Mouse (Mus musculus) mature B cell (primary cell): ENCODE data around the gene Tmem107.

Experiments
- in situ Hi-C: fragments of 300-500 bp; cut with MboI; formaldehyde crosslinking; loops from 2 replicates; pipeline ENCODE4 v1.14.3; 2019

Tmem107 gene

GRCm38 (mm10) chr11:69094697-69095429, 24.3 kb downstream of the Tmem107 start, which contains the start of gene Per1:
TSS of gene Per1 (plus strand) at chr11:69095217.
- in situ Hi-C loops, result no loop called here

GRCm38 (mm10) chr11:69095511-69096231, 25.1 kb downstream of the Tmem107 start:
- in situ Hi-C loops, result no loop called here

GRCm38 (mm10) chr11:69096360-69096986, 25.9 kb downstream of the Tmem107 start:
- in situ Hi-C loops, result no loop called here

- in situ Hi-C loops, result no loop called here
Observed at GRCm38 (mm10) chr11:69096987-69097900, 26.6 kb downstream of the Tmem107 start.

GRCm38 (mm10) chr11:69098039-69098761, 27.6 kb downstream of the Tmem107 start:
- in situ Hi-C loops, result no loop called here

DNA sequence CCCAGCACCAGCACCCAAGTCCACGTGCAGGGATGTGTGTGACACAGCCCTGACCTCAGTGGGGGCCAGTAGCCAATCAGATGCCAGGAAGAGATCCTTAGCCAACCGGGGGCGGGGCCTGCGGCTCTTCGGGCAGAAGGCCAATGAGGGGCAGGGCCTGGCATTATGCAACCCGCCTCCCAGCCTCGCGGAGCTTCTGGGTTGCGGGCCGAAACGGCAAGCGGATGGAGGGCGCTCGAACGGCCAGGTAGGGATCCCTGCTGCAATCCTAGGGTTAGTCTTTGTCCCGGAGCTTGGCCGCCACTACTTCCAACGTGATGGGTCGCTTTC, 28.1 kb downstream of the Tmem107 start:
- in situ Hi-C loops, result no loop called here

- in situ Hi-C loops, result no loop called here
Observed at GRCm38 (mm10) chr11:69099177-69099914, 28.7 kb downstream of the Tmem107 start.

DNA sequence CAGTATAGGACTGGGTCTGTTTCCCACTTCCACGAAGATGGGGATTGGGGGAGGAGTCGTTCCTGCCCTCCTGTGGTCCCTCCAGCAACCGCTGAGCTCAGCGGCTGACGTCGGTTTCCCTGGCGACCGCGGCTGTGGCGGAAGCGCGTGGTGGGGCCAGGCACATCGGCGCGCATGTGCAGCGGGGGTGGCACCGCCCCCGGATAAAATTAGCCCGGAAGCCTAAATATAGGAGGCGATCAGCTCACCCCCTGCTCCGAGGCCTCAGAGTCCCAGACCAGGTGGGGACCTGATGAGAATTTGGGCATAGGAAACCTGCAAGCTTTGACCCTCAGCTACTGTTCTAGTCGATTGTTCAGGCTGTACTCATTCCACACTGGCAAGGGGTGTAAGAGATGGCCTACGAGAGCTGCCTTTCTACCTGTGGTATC, 29.3 kb downstream of the Tmem107 start:
- in situ Hi-C loops, result no loop called here

GRCm38 (mm10) chr11:69100639-69101360, 30.2 kb downstream of the Tmem107 start:
- in situ Hi-C loops, result no loop called here

DNA sequence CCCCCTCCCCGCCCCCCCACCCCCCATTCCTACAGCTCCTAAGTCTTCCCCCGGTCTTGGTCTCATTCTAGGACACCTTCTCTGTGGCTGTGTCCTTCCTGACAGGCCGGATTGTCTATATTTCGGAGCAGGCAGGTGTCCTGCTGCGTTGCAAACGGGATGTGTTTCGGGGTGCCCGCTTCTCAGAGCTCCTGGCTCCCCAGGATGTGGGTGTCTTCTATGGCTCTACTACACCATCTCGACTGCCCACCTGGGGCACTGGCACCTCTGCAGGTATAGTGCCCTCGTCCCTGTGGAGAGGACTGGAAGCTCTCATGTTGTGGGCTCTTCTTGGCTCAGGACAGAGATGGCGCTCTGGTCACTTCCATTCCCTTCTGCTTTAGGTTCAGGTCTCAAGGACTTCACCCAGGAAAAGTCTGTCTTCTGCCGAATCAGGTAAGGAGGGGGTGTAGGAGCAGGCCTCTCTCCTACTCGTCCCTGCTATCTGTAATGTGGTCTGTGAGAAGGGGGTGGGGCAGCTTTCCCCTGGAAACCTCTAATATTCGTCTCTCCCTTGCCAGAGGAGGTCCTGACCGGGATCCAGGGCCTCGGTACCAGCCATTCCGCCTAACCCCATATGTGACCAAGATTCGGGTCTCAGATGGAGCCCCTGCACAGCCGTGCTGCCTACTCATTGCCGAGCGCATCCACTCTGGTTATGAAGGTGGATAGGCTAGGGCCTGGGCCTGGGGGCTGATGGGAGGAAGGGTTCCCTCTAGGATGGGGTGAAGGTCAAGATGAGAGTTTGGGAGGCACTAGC, 31.2 kb downstream of the Tmem107 start:
- in situ Hi-C loops, result no loop called here

DNA sequence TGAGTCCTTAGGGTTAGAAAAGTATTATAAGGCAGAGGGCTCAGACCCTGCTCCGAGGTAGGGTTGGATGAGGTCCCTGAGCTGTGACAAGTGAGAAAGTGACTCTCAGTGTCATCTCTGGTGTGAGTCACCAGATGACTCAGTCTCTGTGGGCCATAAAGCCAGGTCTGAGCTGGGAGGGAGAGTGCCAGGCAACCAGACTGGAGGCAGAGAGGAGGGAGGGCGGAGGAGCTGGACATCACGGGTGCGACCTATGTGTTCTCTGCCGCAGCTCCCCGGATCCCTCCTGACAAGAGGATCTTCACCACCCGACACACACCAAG, 31.8 kb downstream of the Tmem107 start:
- in situ Hi-C loops, result no loop called here

GRCm38 (mm10) chr11:69103121-69103520, 32.5 kb downstream of the Tmem107 start:
- in situ Hi-C loops, result no loop called here

DNA sequence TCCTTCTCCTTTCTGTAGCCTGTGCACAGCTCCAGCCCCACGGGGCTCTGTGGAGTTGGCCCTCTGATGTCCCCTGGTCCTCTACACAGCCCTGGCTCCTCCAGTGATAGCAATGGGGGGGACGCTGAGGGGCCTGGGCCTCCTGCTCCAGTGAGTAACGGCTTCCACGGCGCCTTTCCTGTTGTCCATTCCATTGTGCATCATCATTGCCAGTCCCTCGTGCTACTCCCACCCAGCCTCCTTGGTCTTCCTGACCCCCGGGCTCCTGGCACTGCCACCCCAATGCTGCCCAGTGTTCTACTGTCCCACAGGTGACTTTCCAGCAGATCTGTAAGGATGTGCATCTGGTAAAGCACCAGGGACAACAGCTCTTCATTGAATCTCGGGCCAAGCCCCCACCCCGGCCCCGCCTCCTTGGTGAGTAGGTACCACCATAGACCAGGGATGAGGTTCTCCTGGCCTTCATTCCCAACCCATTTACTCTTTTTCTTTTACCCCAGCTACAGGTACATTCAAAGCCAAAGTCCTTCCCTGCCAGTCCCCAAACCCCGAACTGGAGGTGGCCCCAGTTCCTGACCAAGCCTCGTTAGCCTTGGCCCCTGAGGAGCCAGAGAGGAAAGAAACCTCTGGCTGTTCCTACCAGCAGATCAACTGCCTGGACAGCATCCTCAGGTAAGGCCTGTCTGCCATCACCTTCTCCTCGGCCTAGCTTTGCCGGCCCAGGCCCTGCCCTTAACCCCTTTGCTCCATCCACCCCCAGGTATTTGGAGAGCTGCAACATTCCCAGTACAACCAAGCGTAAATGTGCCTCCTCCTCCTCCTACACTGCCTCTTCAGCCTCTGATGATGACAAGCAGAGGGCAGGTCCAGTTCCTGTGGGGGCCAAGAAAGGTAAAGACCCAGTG, 33.2 kb downstream of the Tmem107 start:
- in situ Hi-C loops, result no loop called here

DNA sequence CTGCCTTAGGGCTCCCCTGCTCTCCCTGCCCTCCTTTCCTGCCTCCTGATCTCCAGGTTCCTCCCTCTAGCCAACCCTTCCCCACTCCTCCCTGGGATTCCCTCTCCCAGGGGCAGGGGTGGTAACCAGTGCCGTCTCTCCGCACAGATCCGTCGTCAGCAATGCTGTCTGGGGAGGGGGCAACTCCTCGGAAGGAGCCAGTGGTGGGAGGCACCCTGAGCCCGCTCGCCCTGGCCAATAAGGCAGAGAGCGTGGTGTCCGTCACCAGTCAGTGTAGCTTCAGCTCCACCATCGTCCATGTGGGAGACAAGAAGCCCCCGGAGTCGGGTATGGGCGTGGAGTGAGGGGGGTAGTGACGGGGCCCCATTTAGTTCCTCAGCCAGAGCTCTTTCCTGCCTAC, 33.9 kb downstream of the Tmem107 start:
- in situ Hi-C loops, result no loop called here

DNA sequence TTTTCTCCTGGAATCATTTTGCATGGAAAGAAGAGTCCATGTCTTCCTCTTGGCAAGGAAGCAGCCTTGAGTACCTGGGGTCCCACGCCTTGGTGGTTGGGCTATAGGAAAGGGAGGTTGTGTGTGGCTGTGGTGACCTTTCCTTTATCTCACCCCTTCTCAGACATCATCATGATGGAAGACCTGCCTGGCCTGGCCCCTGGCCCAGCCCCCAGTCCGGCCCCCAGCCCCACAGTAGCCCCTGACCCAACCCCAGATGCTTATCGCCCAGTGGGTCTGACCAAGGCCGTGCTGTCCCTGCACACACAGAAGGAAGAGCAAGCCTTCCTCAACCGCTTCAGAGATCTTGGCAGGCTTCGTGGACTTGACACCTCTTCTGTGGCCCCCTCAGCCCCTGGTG, 34.6 kb downstream of the Tmem107 start:
- in situ Hi-C loops, result no loop called here

- in situ Hi-C loops, result no loop called here
Observed at GRCm38 (mm10) chr11:69105796-69106195, 35.2 kb downstream of the Tmem107 start.

- in situ Hi-C loops, result no loop called here
Observed at GRCm38 (mm10) chr11:69106299-69106698, 35.7 kb downstream of the Tmem107 start.

DNA sequence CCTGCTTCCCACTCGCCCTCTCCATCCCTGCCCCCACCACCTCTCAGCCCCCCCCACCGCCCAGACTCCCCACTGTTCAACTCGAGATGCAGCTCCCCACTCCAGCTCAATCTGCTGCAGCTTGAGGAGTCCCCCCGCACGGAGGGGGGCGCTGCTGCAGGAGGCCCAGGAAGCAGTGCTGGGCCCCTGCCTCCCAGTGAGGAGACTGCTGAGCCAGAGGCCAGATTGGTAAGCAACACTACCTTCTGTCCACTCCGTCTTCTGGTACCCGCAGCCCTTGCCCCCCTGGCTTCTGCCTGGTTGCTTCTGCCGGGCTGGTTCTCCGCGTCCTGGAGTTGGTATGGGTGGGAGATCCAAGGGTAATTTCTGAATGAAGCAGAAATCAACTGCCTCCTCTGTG, 36.2 kb downstream of the Tmem107 start:
- in situ Hi-C loops, result no loop called here
